Mouse (Mus musculus): ENCODE measurements at regions not wholly inside any gene's neighbourhood (a gene's known extent, or its start where the extent isn't known, plus 50 kb on each side); places are given as distances from the start of the nearest gene placed in this dataset.

- ATAC-seq (ENCODE audit: insufficient read depth, low FRiP score, low TSS enrichment) (no peak), DNase-seq (ENCODE audit: low spot score) (no peak)
- Histone ChIP-seq H3K4me3 (ENCODE audit: low read depth, low read length) (no peak overlapping the region), H3K4me2 (ENCODE audit: low read depth) (no peak overlapping the region), H3K4me1 (ENCODE audit: control insufficient read depth, insufficient read depth, low read length) (no peaks in the 10 kb centered on the region), H3K36me3 (ENCODE audit: control insufficient read depth, insufficient read depth, low read length) (no peaks in the 10 kb centered on the region), H3K27me3 (ENCODE audit: control insufficient read depth, insufficient read depth, low read length) (no peaks in the 10 kb centered on the region), H3K9me3 (ENCODE audit: control insufficient read depth, low read length) (no peaks in the 10 kb centered on the region), H3K9ac (ENCODE audit: low read length) (no peak overlapping the region), H3K27ac (ENCODE audit: low read depth, low read length) (no peak overlapping the region)
- 75% methylated on average over 8 of the region's 8 CpGs for WGBS
These were observed 159.1 kb downstream of the Ndfip2 start for GRCm38 (mm10) chr14:105417458-105417960.

GRCm38 (mm10) chr14:105416964-105417363, 158.6 kb downstream of the Ndfip2 start:
- DNase-seq (ENCODE audit: low spot score), result no peak
- H3K9ac ChIP-seq (ENCODE audit: low read length), result no peak overlapping the region

DNA sequence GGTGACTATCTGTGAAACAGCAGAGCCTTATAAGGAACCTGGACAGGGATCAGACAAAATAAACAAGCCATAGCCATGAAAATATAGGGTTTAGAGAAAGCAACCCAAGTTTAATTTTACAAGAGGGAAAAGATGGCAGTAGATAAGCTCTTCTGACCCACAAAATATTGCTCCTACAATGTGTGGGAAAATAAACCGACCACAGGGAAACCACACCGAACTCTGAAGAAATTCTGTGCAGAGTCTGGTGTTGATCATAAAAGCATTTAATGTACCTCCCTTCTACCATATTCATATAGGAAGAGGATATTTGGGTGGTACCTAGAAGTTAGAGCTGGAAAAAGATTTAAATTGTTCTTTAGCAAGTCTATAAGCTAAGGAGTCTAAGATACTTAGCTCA, 146.3 kb downstream of the Ndfip2 start:
- DNase-seq (ENCODE audit: low spot score) (no peak), ATAC-seq (ENCODE audit: insufficient read depth, low FRiP score, low TSS enrichment) (no peak)
- Histone ChIP-seq H3K4me3 (ENCODE audit: low read depth, low read length) (no peak overlapping the region), H3K27ac (ENCODE audit: low read depth, low read length) (no peak overlapping the region), H3K9me3 (ENCODE audit: control insufficient read depth, low read length) (no peaks in the 10 kb centered on the region), H3K36me3 (ENCODE audit: control insufficient read depth, insufficient read depth, low read length) (no peaks in the 10 kb centered on the region), H3K9ac (ENCODE audit: low read length) (no peak overlapping the region), H3K4me1 (ENCODE audit: control insufficient read depth, insufficient read depth, low read length) (no peaks in the 10 kb centered on the region), H3K4me2 (ENCODE audit: low read depth) (no peak overlapping the region), H3K27me3 (ENCODE audit: control insufficient read depth, insufficient read depth, low read length) (no peaks in the 10 kb centered on the region)
- 90% methylated on average over 2 of the region's 2 CpGs for WGBS

More at GRCm38 (mm10) chr14:105416964-105417363, 158.6 kb downstream of the Ndfip2 start:
- 57% methylated on average over 7 of the region's 7 CpGs for WGBS
- Histone ChIP-seq H3K27ac (ENCODE audit: low read depth, low read length) (no peak overlapping the region), H3K27me3 (ENCODE audit: control insufficient read depth, insufficient read depth, low read length) (no peaks in the 10 kb centered on the region), H3K4me1 (ENCODE audit: control insufficient read depth, insufficient read depth, low read length) (no peaks in the 10 kb centered on the region), H3K9me3 (ENCODE audit: control insufficient read depth, low read length) (no peaks in the 10 kb centered on the region), H3K4me3 (ENCODE audit: low read depth, low read length) (no peak overlapping the region), H3K36me3 (ENCODE audit: control insufficient read depth, insufficient read depth, low read length) (no peaks in the 10 kb centered on the region), H3K4me2 (ENCODE audit: low read depth) (no peak overlapping the region)
- no peak for ATAC-seq (ENCODE audit: insufficient read depth, low FRiP score, low TSS enrichment)

DNA sequence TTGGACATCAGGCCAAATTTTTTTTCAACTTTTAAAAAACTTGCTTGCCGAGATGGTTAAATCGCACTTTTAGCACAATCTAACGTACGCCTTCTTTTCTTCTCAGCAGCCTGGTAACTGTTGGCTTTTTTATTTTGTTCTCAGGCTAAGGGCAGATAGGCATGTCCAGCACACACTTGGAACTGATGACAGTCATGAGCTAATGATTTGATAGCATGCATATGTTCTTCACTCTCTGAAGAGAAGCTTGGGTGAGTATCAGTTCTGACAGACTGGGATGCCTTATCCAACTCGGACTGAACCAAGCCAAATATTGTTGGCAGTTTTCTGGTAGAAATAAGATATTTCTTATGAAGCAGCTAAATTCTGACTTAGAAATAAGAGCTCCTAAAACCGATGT, 145.9 kb downstream of the Ndfip2 start:
- H3K27me3 ChIP-seq (ENCODE audit: control insufficient read depth, insufficient read depth, low read length), result no peaks in the 10 kb centered on the region
- H3K9ac ChIP-seq (ENCODE audit: low read length), result no peak overlapping the region
- H3K4me1 ChIP-seq (ENCODE audit: control insufficient read depth, insufficient read depth, low read length), result no peaks in the 10 kb centered on the region
- ATAC-seq (ENCODE audit: insufficient read depth, low FRiP score, low TSS enrichment) (no peak), DNase-seq (ENCODE audit: low spot score) (no peak)
- no peak overlapping the region for H3K4me2 ChIP-seq (ENCODE audit: low read depth)
- H3K27ac ChIP-seq (ENCODE audit: low read depth, low read length), result no peak overlapping the region
- 89% methylated on average over 6 of the region's 6 CpGs for WGBS
- no peaks in the 10 kb centered on the region for H3K36me3 ChIP-seq (ENCODE audit: control insufficient read depth, insufficient read depth, low read length)
- H3K9me3 ChIP-seq (ENCODE audit: control insufficient read depth, low read length), result no peaks in the 10 kb centered on the region
- H3K4me3 ChIP-seq (ENCODE audit: low read depth, low read length), result no peak overlapping the region

DNA sequence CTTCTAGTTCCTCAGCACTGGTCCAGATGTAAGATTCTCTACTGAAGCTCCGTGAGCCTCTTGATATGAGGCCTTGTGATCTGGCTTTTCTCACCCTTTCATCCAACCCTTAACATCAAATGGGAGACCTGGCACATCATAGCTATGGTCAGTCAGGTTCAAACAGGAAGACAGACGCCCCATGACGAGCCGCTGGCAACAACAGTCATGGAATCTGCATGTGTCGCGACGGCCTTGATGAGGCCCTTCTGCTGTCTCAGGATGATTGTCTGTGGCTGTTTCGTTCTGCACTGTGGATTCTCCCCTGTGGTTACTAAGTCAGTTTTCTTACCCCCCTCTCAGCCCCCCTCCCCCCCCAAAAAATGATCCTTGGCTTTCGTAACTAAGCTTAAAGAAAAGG, 144.9 kb downstream of the Ndfip2 start:
- Histone ChIP-seq H3K27me3 (ENCODE audit: control insufficient read depth, insufficient read depth, low read length) (no peaks in the 10 kb centered on the region), H3K9me3 (ENCODE audit: control insufficient read depth, low read length) (no peaks in the 10 kb centered on the region), H3K9ac (ENCODE audit: low read length) (no peak overlapping the region), H3K36me3 (ENCODE audit: control insufficient read depth, insufficient read depth, low read length) (no peaks in the 10 kb centered on the region), H3K4me1 (ENCODE audit: control insufficient read depth, insufficient read depth, low read length) (no peaks in the 10 kb centered on the region), H3K4me3 (ENCODE audit: low read depth, low read length) (no peak overlapping the region), H3K4me2 (ENCODE audit: low read depth) (no peak overlapping the region), H3K27ac (ENCODE audit: low read depth, low read length) (no peak overlapping the region)
- ATAC-seq (ENCODE audit: insufficient read depth, low FRiP score, low TSS enrichment) (no peak), DNase-seq (ENCODE audit: low spot score) (no peak)
- WGBS, result 89% methylated on average over 9 of the region's 9 CpGs

DNA sequence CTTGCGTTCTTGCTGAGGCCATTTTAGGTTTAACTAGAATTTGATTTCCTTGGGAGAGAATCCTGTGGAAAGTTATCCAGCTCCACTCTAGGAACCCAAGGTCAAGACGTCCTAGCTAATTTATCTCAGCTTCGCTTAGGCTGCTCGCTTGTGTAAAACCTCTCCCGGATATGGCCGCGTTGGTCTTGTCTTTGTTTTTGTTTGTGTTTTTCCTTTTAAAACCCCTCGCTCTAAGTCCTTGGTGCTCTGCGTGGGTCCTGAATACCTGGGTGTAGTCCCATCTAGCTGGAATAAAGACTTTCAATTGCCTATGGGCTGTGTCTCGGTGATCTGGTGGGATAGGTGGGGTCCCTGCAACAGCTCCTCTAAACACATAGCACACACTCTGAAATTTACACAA, 144.2 kb downstream of the Ndfip2 start:
- Histone ChIP-seq H3K27ac (ENCODE audit: low read depth, low read length) (no peak overlapping the region), H3K9ac (ENCODE audit: low read length) (no peak overlapping the region), H3K4me1 (ENCODE audit: control insufficient read depth, insufficient read depth, low read length) (no peaks in the 10 kb centered on the region), H3K36me3 (ENCODE audit: control insufficient read depth, insufficient read depth, low read length) (no peaks in the 10 kb centered on the region), H3K9me3 (ENCODE audit: control insufficient read depth, low read length) (no peaks in the 10 kb centered on the region), H3K4me2 (ENCODE audit: low read depth) (no peak overlapping the region), H3K4me3 (ENCODE audit: low read depth, low read length) (no peak overlapping the region), H3K27me3 (ENCODE audit: control insufficient read depth, insufficient read depth, low read length) (no peaks in the 10 kb centered on the region)
- WGBS, result 95% methylated on average over 10 of the region's 10 CpGs
- no peak for ATAC-seq (ENCODE audit: insufficient read depth, low FRiP score, low TSS enrichment)
- no peak for DNase-seq (ENCODE audit: low spot score)

DNA sequence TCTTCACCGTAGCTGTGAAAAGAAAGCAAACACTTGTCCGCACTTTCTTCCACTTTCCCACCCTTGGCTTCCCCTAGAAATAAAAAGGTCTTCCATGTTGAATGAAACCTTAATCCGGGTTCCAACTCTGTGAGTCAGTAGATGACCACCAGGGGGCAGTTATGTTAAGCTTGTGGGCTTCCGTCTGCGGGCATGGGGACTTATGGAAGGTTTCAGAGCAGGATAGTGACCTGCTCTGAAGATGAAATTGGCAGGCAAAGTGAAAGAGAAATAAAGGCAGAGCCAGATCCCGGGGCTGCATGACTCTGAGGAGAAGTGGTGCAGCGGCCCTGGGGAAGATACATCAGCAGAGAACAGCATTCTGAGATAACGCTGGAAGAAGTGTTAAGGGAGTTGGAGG, 139.1 kb downstream of the Ndfip2 start:
- no peak overlapping the region for H3K9ac ChIP-seq (ENCODE audit: low read length)
- no peaks in the 10 kb centered on the region for H3K9me3 ChIP-seq (ENCODE audit: control insufficient read depth, low read length)
- H3K27me3 ChIP-seq (ENCODE audit: control insufficient read depth, insufficient read depth, low read length), result no peaks in the 10 kb centered on the region
- no peak overlapping the region for H3K27ac ChIP-seq (ENCODE audit: low read depth, low read length)
- DNase-seq (ENCODE audit: low spot score) (peak; percentile 81), ATAC-seq (ENCODE audit: insufficient read depth, low FRiP score, low TSS enrichment) (peak; percentile 42; the same call in 1 of the 2 replicates)
- H3K4me2 ChIP-seq (ENCODE audit: low read depth), result no peak overlapping the region
- 29% methylated on average over 8 of the region's 8 CpGs for WGBS
- H3K36me3 ChIP-seq (ENCODE audit: control insufficient read depth, insufficient read depth, low read length), result no peaks in the 10 kb centered on the region
- H3K4me3 ChIP-seq (ENCODE audit: low read depth, low read length), result no peak overlapping the region
- H3K4me1 ChIP-seq (ENCODE audit: control insufficient read depth, insufficient read depth, low read length), result no peaks in the 10 kb centered on the region

- ATAC-seq (ENCODE audit: insufficient read depth, low FRiP score, low TSS enrichment), result no peak
- Histone ChIP-seq H3K36me3 (ENCODE audit: control insufficient read depth, insufficient read depth, low read length) (no peaks in the 10 kb centered on the region), H3K4me2 (ENCODE audit: low read depth) (no peak overlapping the region), H3K27me3 (ENCODE audit: control insufficient read depth, insufficient read depth, low read length) (no peaks in the 10 kb centered on the region), H3K4me1 (ENCODE audit: control insufficient read depth, insufficient read depth, low read length) (no peaks in the 10 kb centered on the region), H3K4me3 (ENCODE audit: low read depth, low read length) (no peak overlapping the region), H3K9ac (ENCODE audit: low read length) (no peak overlapping the region), H3K9me3 (ENCODE audit: control insufficient read depth, low read length) (no peaks in the 10 kb centered on the region), H3K27ac (ENCODE audit: low read depth, low read length) (no peak overlapping the region)
- WGBS, result 91% methylated on average over 21 of the region's 21 CpGs
- no peak for DNase-seq (ENCODE audit: low spot score)
These were observed 133.9 kb downstream of the Ndfip2 start for GRCm38 (mm10) chr14:105392079-105392813.

DNA sequence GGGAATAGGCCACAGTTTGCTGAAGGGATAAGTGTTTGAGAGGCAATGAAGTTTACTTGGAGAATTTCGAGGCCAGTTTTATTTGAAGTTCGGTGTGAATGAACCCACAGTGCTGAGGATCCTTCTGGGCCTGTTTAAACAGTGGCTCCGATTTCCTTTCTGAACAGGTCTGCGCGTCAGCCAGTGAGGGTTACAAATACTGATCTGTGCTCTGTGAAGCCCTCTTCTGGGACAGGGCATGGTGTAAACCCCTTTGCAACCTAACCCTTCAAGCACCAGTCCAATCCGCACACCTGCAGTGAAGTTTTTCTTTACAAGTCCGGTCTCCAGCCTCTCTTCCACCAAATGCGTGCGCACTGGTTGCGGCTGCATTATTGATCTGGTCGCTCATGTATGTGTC, 133.1 kb downstream of the Ndfip2 start:
- no peaks in the 10 kb centered on the region for H3K36me3 ChIP-seq (ENCODE audit: control insufficient read depth, insufficient read depth, low read length)
- no peaks in the 10 kb centered on the region for H3K4me1 ChIP-seq (ENCODE audit: control insufficient read depth, insufficient read depth, low read length)
- no peak overlapping the region for H3K9ac ChIP-seq (ENCODE audit: low read length)
- no peak overlapping the region for H3K4me3 ChIP-seq (ENCODE audit: low read depth, low read length)
- no peak overlapping the region for H3K27ac ChIP-seq (ENCODE audit: low read depth, low read length)
- H3K9me3 ChIP-seq (ENCODE audit: control insufficient read depth, low read length), result no peaks in the 10 kb centered on the region
- no peaks in the 10 kb centered on the region for H3K27me3 ChIP-seq (ENCODE audit: control insufficient read depth, insufficient read depth, low read length)
- DNase-seq (ENCODE audit: low spot score) (no peak), ATAC-seq (ENCODE audit: insufficient read depth, low FRiP score, low TSS enrichment) (no peak)
- no peak overlapping the region for H3K4me2 ChIP-seq (ENCODE audit: low read depth)
- WGBS, result 84% methylated on average over 11 of the region's 11 CpGs
